Mouse (Mus musculus): ENCODE data around the gene Vcl. TPM values are rescaled to one million over a fixed set of nuclear protein-coding genes. Genes with fewer than 3 reads are reported as not detected.
A peak's percentile ranks its signal among the peaks of the same experiment; 100 is the strongest.

Gene Vcl
- 96.8 and 144 TPM in 2 replicates for polyA plus RNA-seq (2012; rRNA removed)

GRCm38 (mm10) chr14:20928848-20929745 is at the start of gene Vcl:
TSS of gene Vcl (plus strand) at chr14:20929398.
- peaks cover 13% of the 10 kb centered on the region for H3K4me1 ChIP-seq (ENCODE audit: control insufficient read depth, insufficient read depth, low read length)
- peak within 1 kb of the TSS; percentile 96 for H3K4me3 ChIP-seq (replicated peaks; ENCODE audit: extremely low read depth, low read depth, low read length)
- TF ChIP-seq CTCF (IDR thresholded peaks at IDR 0.05; ENCODE audit: insufficient read depth, low read length) (no peak), POLR2A (IDR thresholded peaks at IDR 0.05; ENCODE audit: borderline replicate concordance, extremely low read depth, low read depth, low read length) (peak; percentile 99)
- WGBS: under 1% methylated on average over 87 of the region's 89 CpGs
- DNase-seq: peak; percentile 99

- no peak for DNase-seq
- 62% methylated on average over 5 of the region's 5 CpGs for WGBS
- peaks cover 16% of the 10 kb centered on the region for H3K4me1 ChIP-seq (ENCODE audit: control insufficient read depth, insufficient read depth, low read length)
- no peak overlapping the region for H3K4me3 ChIP-seq (replicated peaks; ENCODE audit: extremely low read depth, low read depth, low read length)
- TF ChIP-seq CTCF (IDR thresholded peaks at IDR 0.05; ENCODE audit: insufficient read depth, low read length) (no peak), POLR2A (IDR thresholded peaks at IDR 0.05; ENCODE audit: borderline replicate concordance, extremely low read depth, low read depth, low read length) (no peak)
Observed at GRCm38 (mm10) chr14:20884691-20885090, 44.5 kb upstream of the Vcl start.

- 15% methylated on average over 10 of the region's 10 CpGs for WGBS
- Histone ChIP-seq H3K4me3 (replicated peaks; ENCODE audit: extremely low read depth, low read depth, low read length) (peak overlapping the region; percentile 39), H3K4me1 (ENCODE audit: control insufficient read depth, insufficient read depth, low read length) (peaks cover 16% of the 10 kb centered on the region)
- DNase-seq: no peak
- no peak for TF ChIP-seq CTCF (IDR thresholded peaks at IDR 0.05; ENCODE audit: insufficient read depth, low read length)
- TF ChIP-seq POLR2A (IDR thresholded peaks at IDR 0.05; ENCODE audit: borderline replicate concordance, extremely low read depth, low read depth, low read length): 0 out of 2 replicates have a peak, but pooled peaks have one; percentile 6
Observed at GRCm38 (mm10) chr14:20885091-20885888, 43.9 kb upstream of the Vcl start.

- no peak for DNase-seq
- peaks cover 16% of the 10 kb centered on the region for H3K4me1 ChIP-seq (ENCODE audit: control insufficient read depth, insufficient read depth, low read length)
- 46% methylated on average over 4 of the region's 4 CpGs for WGBS
- H3K4me3 ChIP-seq (replicated peaks; ENCODE audit: extremely low read depth, low read depth, low read length): no peak overlapping the region
- TF ChIP-seq CTCF (IDR thresholded peaks at IDR 0.05; ENCODE audit: insufficient read depth, low read length) (peak; percentile 25; the same call in 1 of the 2 replicates), POLR2A (IDR thresholded peaks at IDR 0.05; ENCODE audit: borderline replicate concordance, extremely low read depth, low read depth, low read length) (no peak)
Observed at GRCm38 (mm10) chr14:20886266-20886665, 42.9 kb upstream of the Vcl start.

- TF ChIP-seq POLR2A (IDR thresholded peaks at IDR 0.05; ENCODE audit: borderline replicate concordance, extremely low read depth, low read depth, low read length) (no peak), CTCF (IDR thresholded peaks at IDR 0.05; ENCODE audit: insufficient read depth, low read length) (no peak)
- DNase-seq: no peak
- no peak overlapping the region for H3K4me3 ChIP-seq (replicated peaks; ENCODE audit: extremely low read depth, low read depth, low read length)
- peaks cover 16% of the 10 kb centered on the region for H3K4me1 ChIP-seq (ENCODE audit: control insufficient read depth, insufficient read depth, low read length)
- 82% methylated on average over 7 of the region's 7 CpGs for WGBS
Observed at GRCm38 (mm10) chr14:20887541-20888085, 41.6 kb upstream of the Vcl start.

- H3K4me1 ChIP-seq (ENCODE audit: control insufficient read depth, insufficient read depth, low read length): peaks cover 2% of the 10 kb centered on the region; the same call in 1 of the 2 replicates
- DNase-seq: no peak
- no peak for TF ChIP-seq POLR2A (IDR thresholded peaks at IDR 0.05; ENCODE audit: borderline replicate concordance, extremely low read depth, low read depth, low read length)
- TF ChIP-seq CTCF (IDR thresholded peaks at IDR 0.05; ENCODE audit: insufficient read depth, low read length): no peak
- WGBS: 18% methylated on average over 9 of the region's 9 CpGs
- H3K4me3 ChIP-seq (replicated peaks; ENCODE audit: extremely low read depth, low read depth, low read length): no peak overlapping the region
Observed at GRCm38 (mm10) chr14:20891941-20892402, 37.2 kb upstream of the Vcl start.

GRCm38 (mm10) chr14:20893815-20894214 is 35.4 kb upstream of the Vcl start:
- Histone ChIP-seq H3K4me3 (replicated peaks; ENCODE audit: extremely low read depth, low read depth, low read length) (no peak overlapping the region), H3K4me1 (ENCODE audit: control insufficient read depth, insufficient read depth, low read length) (peaks cover 2% of the 10 kb centered on the region; the same call in 1 of the 2 replicates)
- DNase-seq: no peak
- no peak for TF ChIP-seq POLR2A (IDR thresholded peaks at IDR 0.05; ENCODE audit: borderline replicate concordance, extremely low read depth, low read depth, low read length)
- no peak for TF ChIP-seq CTCF (IDR thresholded peaks at IDR 0.05; ENCODE audit: insufficient read depth, low read length)
- 38% methylated on average over 4 of the region's 4 CpGs for WGBS

GRCm38 (mm10) chr14:20901267-20901666 is 27.9 kb upstream of the Vcl start:
- 89% methylated on average over 3 of the region's 3 CpGs for WGBS
- DNase-seq: no peak
- no peak overlapping the region for H3K4me3 ChIP-seq (replicated peaks; ENCODE audit: extremely low read depth, low read depth, low read length)
- H3K4me1 ChIP-seq (ENCODE audit: control insufficient read depth, insufficient read depth, low read length): no peaks in the 10 kb centered on the region
- TF ChIP-seq CTCF (IDR thresholded peaks at IDR 0.05; ENCODE audit: insufficient read depth, low read length): no peak
- no peak for TF ChIP-seq POLR2A (IDR thresholded peaks at IDR 0.05; ENCODE audit: borderline replicate concordance, extremely low read depth, low read depth, low read length)

GRCm38 (mm10) chr14:20903137-20903536 is 26.1 kb upstream of the Vcl start:
- TF ChIP-seq CTCF (IDR thresholded peaks at IDR 0.05; ENCODE audit: insufficient read depth, low read length) (no peak), POLR2A (IDR thresholded peaks at IDR 0.05; ENCODE audit: borderline replicate concordance, extremely low read depth, low read depth, low read length) (no peak)
- Histone ChIP-seq H3K4me3 (replicated peaks; ENCODE audit: extremely low read depth, low read depth, low read length) (no peak overlapping the region), H3K4me1 (ENCODE audit: control insufficient read depth, insufficient read depth, low read length) (no peaks in the 10 kb centered on the region)
- no peak for DNase-seq
- 78% methylated on average over 6 of the region's 6 CpGs for WGBS

All from lung, adult 2 months (tissue).